Mouse (Mus musculus) lung, embryonic 14.5 days (tissue): Measurements from ENCODE around the gene 4930442H23Rik. TPM values are rescaled to one million over a fixed set of nuclear protein-coding genes. Genes with fewer than 3 reads are reported as not detected.
A peak's percentile ranks its signal among the peaks of the same experiment; 100 is the strongest.

Source experiments
- ATAC-seq: fragments of 200-750 bp; cut with Nextera tagmentation; 2 replicates; pipeline ENCODE4 v1.8.0; 2017; ENCODE audit warnings: mild to moderate bottlenecking, moderate TSS enrichment, moderate library complexity; ENCODE audit not compliant: insufficient read depth
- DNase-seq: peaks from one replicate; pipeline ENCODE4 v3.0.0-alpha.2; 2015
- H3K27ac ChIP-seq: fragments of 300-500 bp; sonication (generic); 2 replicates; pipeline ENCODE4 v1.5.1; 2014; ENCODE audit warnings: low read depth, mild to moderate bottlenecking, moderate library complexity
- H3K27me3 ChIP-seq: fragments of 300-500 bp; sonication (generic); 2 replicates; pipeline ENCODE4 v1.6.1; 2014; ENCODE audit warnings: low read length, control low read depth; ENCODE audit not compliant: insufficient read depth
- H3K36me3 ChIP-seq: fragments of 300-500 bp; sonication (generic); 2 replicates; pipeline ENCODE4 v1.6.1; 2014; ENCODE audit warnings: control low read depth; ENCODE audit not compliant: insufficient read depth
- H3K4me1 ChIP-seq: fragments of 300-500 bp; sonication (generic); 2 replicates; pipeline ENCODE4 v1.6.1; 2014; ENCODE audit warnings: antibody characterized with exemption, control low read depth; ENCODE audit not compliant: insufficient read depth
- H3K4me2 ChIP-seq: fragments of 300-500 bp; sonication (generic); 2 replicates; pipeline ENCODE4 v1.6.1; 2014; ENCODE audit warnings: mild to moderate bottlenecking
- H3K4me3 ChIP-seq: fragments of 300-500 bp; sonication (generic); 2 replicates; pipeline ENCODE4 v1.5.1; 2014; ENCODE audit warnings: low read depth, low read length
- H3K9ac ChIP-seq: fragments of 300-500 bp; sonication (generic); 2 replicates; pipeline ENCODE4 v1.6.1; 2014
- H3K9me3 ChIP-seq: fragments of 300-500 bp; sonication (generic); 2 replicates; pipeline ENCODE4 v1.6.1; 2016; ENCODE audit warnings: low read depth, low read length, control low read depth
- CTCF ChIP-seq: IDR thresholded peaks from 2 replicates; pipeline ENCODE4 v1.5.1; 2016; ENCODE audit warnings: antibody characterized with exemption, low read depth
- WGBS: fragments of 180-500 bp; shearing (Covaris S2); extraction: QIAGEN DNeasy Blood & Tissue Kit; methylation state at CpG from one replicate; pipeline ENCODE4 v1.1.7; 2014; 5-methylcytosine and 5-hydroxymethylcytosine counted together
- polyA plus RNA-seq: library from polyadenylated mRNA; unstranded; fragments of >200 nt; fragmentation: Nextera tagmentation; extraction: Ambion mirVana; gene quantifications from 2 replicates; pipeline ENCODE4 v1.2.1, GENCODE M21; 2014

Gene 4930442H23Rik
- polyA plus RNA-seq, 1 experiment from 2014 or later: not detected

DNA sequence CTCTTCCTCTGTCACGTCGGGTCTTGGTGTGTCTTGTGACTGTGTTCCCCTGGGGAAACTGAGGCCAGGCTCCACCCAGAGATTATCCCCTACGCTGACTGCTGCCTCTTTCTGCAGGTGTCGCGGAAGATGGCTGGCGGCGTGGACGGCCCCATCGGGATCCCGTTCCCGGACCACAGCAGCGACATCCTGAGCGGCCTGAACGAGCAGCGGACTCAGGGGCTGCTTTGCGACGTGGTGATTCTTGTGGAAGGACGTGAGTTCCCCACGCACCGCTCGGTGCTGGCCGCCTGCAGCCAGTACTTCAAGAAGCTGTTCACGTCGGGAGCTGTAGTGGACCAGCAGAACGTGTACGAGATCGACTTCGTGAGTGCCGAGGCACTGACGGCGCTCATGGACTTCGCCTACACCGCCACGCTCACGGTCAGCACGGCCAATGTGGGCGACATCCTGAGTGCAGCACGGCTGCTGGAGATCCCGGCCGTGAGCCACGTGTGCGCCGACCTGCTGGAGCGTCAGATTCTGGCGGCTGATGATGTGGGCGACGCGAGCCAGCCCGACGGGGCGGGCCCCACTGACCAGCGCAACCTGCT lies 39.7 kb downstream of the 4930442H23Rik start:
- 92% methylated on average over 52 of the region's 52 CpGs for WGBS
- Histone ChIP-seq H3K9ac (no peak overlapping the region), H3K4me1 (peaks cover 21% of the 10 kb centered on the region), H3K36me3 (peaks cover 65% of the 10 kb centered on the region), H3K4me2 (no peak overlapping the region), H3K9me3 (no peaks in the 10 kb centered on the region), H3K27ac (no peak overlapping the region), H3K27me3 (no peaks in the 10 kb centered on the region), H3K4me3 (no peak overlapping the region)
- ATAC-seq (no peak), DNase-seq (no peak)
- no peak for TF ChIP-seq CTCF

DNA sequence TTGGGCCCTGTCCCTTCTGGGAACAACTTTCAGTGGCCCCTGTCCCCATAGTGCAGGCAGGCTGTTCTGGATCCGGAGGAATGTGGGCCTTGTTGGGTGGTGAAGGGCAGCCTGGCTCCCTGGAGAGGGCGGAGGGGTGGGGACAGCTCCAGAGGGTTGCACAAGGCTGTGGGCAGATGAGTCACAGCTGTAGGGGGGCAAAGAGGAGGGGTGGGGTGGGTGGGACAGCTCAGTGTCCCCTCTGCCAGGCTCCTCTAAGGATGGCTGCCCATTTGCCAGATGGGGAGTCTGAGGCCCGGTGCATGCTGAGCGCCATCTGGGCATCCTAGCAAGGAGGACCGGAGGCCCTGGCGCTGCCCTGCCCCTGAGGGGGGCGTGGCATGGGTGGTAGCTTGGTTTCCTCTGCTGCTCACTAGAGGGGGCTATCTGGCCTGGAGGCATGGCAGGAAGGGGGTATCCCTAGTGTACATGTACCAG lies 40.5 kb downstream of the 4930442H23Rik start:
- ATAC-seq (no peak), DNase-seq (no peak)
- no peak for TF ChIP-seq CTCF
- Histone ChIP-seq H3K9me3 (no peaks in the 10 kb centered on the region), H3K4me2 (no peak overlapping the region), H3K4me1 (peaks cover 26% of the 10 kb centered on the region), H3K4me3 (no peak overlapping the region), H3K36me3 (peaks cover 58% of the 10 kb centered on the region), H3K9ac (no peak overlapping the region), H3K27ac (no peak overlapping the region), H3K27me3 (no peaks in the 10 kb centered on the region)
- WGBS: 91% methylated on average over 7 of the region's 7 CpGs

DNA sequence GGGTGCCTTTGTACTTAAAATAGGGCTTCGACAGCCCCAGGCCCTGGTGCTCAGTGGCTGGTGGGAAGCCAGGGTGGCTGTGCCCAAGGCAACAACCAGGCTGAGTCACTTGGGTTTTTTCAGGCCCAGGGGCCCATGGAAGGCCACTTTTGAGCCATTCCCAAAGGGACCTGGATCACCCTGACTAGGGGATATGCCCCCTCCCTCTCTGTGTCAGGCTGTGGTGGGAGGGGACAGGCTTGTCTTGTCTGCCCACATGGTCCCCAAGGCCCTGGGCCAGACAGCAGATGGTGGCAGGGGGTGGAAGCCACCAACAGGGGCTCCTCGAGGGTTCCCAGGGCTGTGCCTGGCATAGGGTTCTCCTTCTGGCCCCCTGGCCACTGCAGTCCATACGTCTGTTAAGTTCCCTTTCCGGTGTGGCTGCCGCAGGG lies 41.1 kb downstream of the 4930442H23Rik start:
- TF ChIP-seq CTCF: no peak
- DNase-seq: no peak
- no peak overlapping the region for H3K4me3 ChIP-seq
- peaks cover 52% of the 10 kb centered on the region for H3K36me3 ChIP-seq
- no peak overlapping the region for H3K4me2 ChIP-seq
- no peaks in the 10 kb centered on the region for H3K9me3 ChIP-seq
- 76% methylated on average over 5 of the region's 5 CpGs for WGBS
- H3K27ac ChIP-seq: no peak overlapping the region
- ATAC-seq: no peak
- H3K27me3 ChIP-seq: no peaks in the 10 kb centered on the region
- peaks cover 26% of the 10 kb centered on the region for H3K4me1 ChIP-seq
- no peak overlapping the region for H3K9ac ChIP-seq

DNA sequence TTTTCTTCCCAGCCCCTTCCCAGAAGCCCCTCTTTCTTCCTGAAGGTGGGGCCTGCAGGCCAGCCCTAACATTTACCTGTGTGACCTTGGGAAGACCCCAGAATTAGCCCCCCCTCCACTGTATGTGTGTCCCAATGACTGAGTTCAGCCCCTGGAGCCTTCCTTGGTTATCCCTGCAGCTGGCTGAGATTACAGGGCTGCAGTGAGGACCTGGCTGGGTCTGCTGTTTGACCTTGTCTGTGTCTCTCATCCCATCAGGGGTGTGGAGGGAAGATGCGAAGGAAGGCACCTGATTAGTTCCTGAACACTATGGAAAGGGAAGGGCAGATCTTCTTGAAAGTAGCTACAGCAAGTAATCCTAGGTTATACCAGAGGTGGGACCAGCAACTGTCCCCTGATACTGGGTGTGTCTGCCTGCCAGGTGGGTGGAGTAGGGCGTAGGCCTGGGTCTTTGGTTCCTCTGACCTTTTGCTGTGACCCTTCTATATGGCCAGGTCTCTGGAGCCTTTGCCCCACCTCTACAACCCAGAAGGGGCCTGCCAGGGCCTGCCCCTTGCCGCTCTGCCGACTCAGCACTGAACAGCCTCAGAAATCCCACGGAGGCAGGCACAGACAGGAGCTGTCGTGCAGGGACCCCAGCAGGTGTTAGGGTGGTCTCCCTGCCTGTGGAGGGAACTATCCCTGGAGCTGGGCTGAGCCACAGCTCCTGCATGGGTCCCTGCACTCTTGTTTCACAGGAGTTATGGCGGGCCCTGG lies 42.0 kb downstream of the 4930442H23Rik start:
- Histone ChIP-seq H3K4me3 (no peak overlapping the region), H3K4me2 (0 out of 2 replicates have a peak overlapping the region, but pooled peaks have one; percentile 94), H3K36me3 (peaks cover 42% of the 10 kb centered on the region), H3K9me3 (no peaks in the 10 kb centered on the region), H3K9ac (peak overlapping the region; percentile 27; the same call in 1 of the 2 replicates), H3K4me1 (peaks cover 26% of the 10 kb centered on the region), H3K27ac (no peak overlapping the region; the same call in 1 of the 2 replicates), H3K27me3 (no peaks in the 10 kb centered on the region)
- ATAC-seq: no peak
- TF ChIP-seq CTCF: no peak
- no peak for DNase-seq
- WGBS: 79% methylated on average over 7 of the region's 7 CpGs

DNA sequence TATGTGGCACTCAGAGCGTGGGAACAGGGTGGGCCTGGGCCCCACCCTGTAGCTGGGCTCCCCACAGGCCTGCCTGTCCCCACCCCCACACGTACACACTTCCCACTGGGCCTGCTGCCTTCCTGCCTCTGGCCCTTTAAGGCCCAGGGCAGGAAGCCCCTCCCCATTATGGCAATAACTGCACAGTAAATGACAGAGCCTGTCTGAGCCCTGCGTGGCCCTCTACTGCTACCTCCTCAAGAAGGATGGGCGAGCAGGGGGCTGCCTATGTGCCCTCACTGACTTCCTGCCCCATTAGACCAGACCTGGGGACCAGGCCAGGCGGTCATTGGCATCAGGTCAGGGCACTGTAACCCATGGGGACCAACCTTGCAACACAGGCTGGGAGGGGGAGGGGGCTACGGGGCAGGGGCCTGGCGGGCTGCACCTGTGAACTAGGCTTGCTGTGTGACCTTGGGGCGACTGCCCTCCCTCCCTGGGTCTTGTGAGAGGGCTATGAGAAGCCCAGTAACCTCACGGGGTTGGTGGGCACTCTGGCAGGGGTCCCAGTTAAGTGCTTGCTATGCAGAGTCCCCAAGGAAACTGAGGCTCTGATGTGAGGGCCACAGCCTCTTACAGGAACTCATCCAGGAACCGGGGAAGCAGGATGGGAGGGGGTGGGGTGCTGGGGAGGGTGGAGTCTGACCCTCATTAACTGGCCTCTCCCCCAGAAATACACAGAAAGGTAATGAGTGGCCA lies 42.8 kb downstream of the 4930442H23Rik start:
- H3K9ac ChIP-seq: peak overlapping the region; percentile 46
- peaks cover 2% of the 10 kb centered on the region; the same call in 1 of the 2 replicates for H3K27me3 ChIP-seq
- peak overlapping the region; percentile 21 for H3K4me3 ChIP-seq
- WGBS: 42% methylated on average over 10 of the region's 10 CpGs
- peak overlapping the region; percentile 94 for H3K4me2 ChIP-seq
- TF ChIP-seq CTCF: no peak
- ATAC-seq: no peak
- peak; percentile 40 for DNase-seq
- H3K27ac ChIP-seq: peak overlapping the region; percentile 36; the same call in 1 of the 2 replicates
- no peaks in the 10 kb centered on the region for H3K9me3 ChIP-seq
- peaks cover 26% of the 10 kb centered on the region for H3K4me1 ChIP-seq
- peaks cover 35% of the 10 kb centered on the region for H3K36me3 ChIP-seq

DNA sequence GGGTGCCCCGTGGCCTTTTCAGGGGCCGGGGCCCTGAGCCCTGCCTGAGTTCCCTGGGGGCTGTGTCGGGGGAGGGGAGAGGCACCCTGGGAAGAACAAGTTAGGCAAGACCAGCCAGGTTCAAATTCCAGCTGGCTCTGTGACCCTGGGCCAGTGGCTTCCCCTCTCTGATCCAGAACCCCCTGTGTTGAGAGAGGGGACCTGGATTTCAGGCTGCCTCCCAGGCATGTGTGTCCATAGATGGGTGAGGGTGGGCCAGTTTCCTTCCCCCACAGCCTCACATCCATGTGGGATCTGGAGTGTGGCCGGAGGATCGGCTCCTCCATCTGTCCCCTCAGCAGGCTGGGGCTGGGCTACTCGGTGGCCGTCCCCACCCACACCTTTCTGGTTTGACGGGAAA lies 43.6 kb downstream of the 4930442H23Rik start:
- peak overlapping the region; percentile 36; the same call in 1 of the 2 replicates for H3K27ac ChIP-seq
- peaks cover 26% of the 10 kb centered on the region for H3K4me1 ChIP-seq
- 47% methylated on average over 8 of the region's 8 CpGs for WGBS
- H3K9me3 ChIP-seq: no peaks in the 10 kb centered on the region
- H3K9ac ChIP-seq: peak overlapping the region; percentile 46
- ATAC-seq (no peak), DNase-seq (no peak)
- H3K4me2 ChIP-seq: peak overlapping the region; percentile 94
- peaks cover 26% of the 10 kb centered on the region for H3K36me3 ChIP-seq
- no peak for TF ChIP-seq CTCF
- H3K4me3 ChIP-seq: peak overlapping the region; percentile 21
- peaks cover 11% of the 10 kb centered on the region for H3K27me3 ChIP-seq
